Mouse (Mus musculus): ENCODE measurements around the gene Kcnc2. TPM values are rescaled to one million over a fixed set of nuclear protein-coding genes. Genes with fewer than 3 reads are reported as not detected.

Kcnc2 gene
- polyA plus RNA-seq, 1 experiment = 0.09 TPM

DNA sequence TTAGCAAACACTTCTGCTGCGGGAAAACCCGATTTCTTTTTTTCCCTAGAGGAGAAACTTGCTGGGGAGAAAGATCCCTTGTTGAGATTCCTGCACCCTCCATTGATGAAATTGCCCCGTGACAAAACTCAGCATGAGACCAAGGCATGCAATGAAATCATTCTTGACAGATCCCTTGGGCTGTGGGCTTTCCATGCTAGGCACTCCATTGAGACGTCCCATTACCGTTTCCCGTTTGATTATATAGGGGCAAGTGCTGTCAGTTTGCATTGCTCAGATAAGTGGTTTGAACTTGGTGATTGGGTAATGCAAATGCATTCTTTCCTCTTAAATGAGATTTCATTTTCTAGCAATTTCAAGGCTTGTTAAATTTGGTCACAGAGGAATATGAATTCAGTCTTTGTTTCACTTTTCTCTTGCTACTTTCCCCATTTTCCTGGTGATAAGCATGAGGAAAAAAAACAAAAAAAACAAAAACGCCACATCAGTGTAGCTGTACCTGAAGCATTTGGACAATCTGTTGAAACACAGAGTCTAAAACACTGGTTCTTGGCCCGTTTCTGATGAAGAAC lies 123.6 kb downstream of the Kcnc2 start:
- Histone ChIP-seq H3K36me3 (ENCODE audit: control insufficient read depth, insufficient read depth, low read length) (no peaks in the 10 kb centered on the region), H3K27ac (ENCODE audit: insufficient read depth, low read depth, low read length) (no peak overlapping the region), H3K4me3 (ENCODE audit: low read depth, low read length) (no peak overlapping the region), H3K4me1 (ENCODE audit: control insufficient read depth, insufficient read depth, insufficient read length, low read length) (no peaks in the 10 kb centered on the region), H3K27me3 (ENCODE audit: control insufficient read depth, insufficient read depth, low read length) (no peaks in the 10 kb centered on the region)
- TF ChIP-seq CTCF (IDR thresholded peaks at IDR 0.05; ENCODE audit: extremely low read depth, insufficient read length, insufficient replicate concordance, low read depth, low read length) = no peak
- no peak for TF ChIP-seq POLR2A (IDR thresholded peaks at IDR 0.05; ENCODE audit: low read depth, low read length)
- WGBS = 67% methylated on average over 8 of the region's 8 CpGs

DNA sequence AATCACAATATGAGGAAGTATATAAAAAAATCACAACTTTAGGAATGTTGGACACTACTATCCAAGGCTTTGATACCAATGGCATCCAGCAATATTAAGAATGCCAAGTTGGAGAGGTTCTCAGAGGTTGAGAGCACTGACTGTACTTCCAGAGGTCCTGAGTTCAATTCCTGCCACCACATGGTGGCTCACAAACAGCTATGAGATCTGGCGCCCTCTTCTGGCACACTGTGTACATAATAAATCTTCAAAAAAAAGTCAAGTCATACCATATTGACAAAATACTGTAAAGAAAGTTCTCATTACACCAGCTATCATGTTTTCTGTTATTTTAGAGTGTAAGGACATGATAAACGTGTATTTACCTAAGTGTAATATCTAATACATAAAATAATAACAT lies 126.3 kb downstream of the Kcnc2 start:
- H3K4me1 ChIP-seq (ENCODE audit: control insufficient read depth, insufficient read depth, insufficient read length, low read length) = no peaks in the 10 kb centered on the region
- TF ChIP-seq CTCF (IDR thresholded peaks at IDR 0.05; ENCODE audit: extremely low read depth, insufficient read length, insufficient replicate concordance, low read depth, low read length) (no peak), POLR2A (IDR thresholded peaks at IDR 0.05; ENCODE audit: low read depth, low read length) (no peak)
- WGBS = 30% methylated on average over 2 of the region's 2 CpGs
- H3K27me3 ChIP-seq (ENCODE audit: control insufficient read depth, insufficient read depth, low read length) = no peaks in the 10 kb centered on the region
- no peak overlapping the region for H3K27ac ChIP-seq (ENCODE audit: insufficient read depth, low read depth, low read length)
- H3K4me3 ChIP-seq (ENCODE audit: low read depth, low read length) = no peak overlapping the region
- no peaks in the 10 kb centered on the region for H3K36me3 ChIP-seq (ENCODE audit: control insufficient read depth, insufficient read depth, low read length)

- H3K4me1 ChIP-seq (ENCODE audit: control insufficient read depth, insufficient read depth, insufficient read length, low read length) = no peaks in the 10 kb centered on the region
- no peak overlapping the region for H3K27ac ChIP-seq (ENCODE audit: insufficient read depth, low read depth, low read length)
- H3K36me3 ChIP-seq (ENCODE audit: control insufficient read depth, insufficient read depth, low read length) = no peaks in the 10 kb centered on the region
- TF ChIP-seq CTCF (IDR thresholded peaks at IDR 0.05; ENCODE audit: extremely low read depth, insufficient read length, insufficient replicate concordance, low read depth, low read length) (no peak), POLR2A (IDR thresholded peaks at IDR 0.05; ENCODE audit: low read depth, low read length) (no peak)
- no peak overlapping the region for H3K4me3 ChIP-seq (ENCODE audit: low read depth, low read length)
- no peaks in the 10 kb centered on the region for H3K27me3 ChIP-seq (ENCODE audit: control insufficient read depth, insufficient read depth, low read length)
- 74% methylated on average over 9 of the region's 9 CpGs for WGBS
These were observed 129.9 kb downstream of the Kcnc2 start for GRCm38 (mm10) chr10:112400591-112401404.

GRCm38 (mm10) chr10:112409525-112409924 lies 138.6 kb downstream of the Kcnc2 start:
- Histone ChIP-seq H3K27me3 (ENCODE audit: control insufficient read depth, insufficient read depth, low read length) (no peaks in the 10 kb centered on the region), H3K36me3 (ENCODE audit: control insufficient read depth, insufficient read depth, low read length) (no peaks in the 10 kb centered on the region), H3K27ac (ENCODE audit: insufficient read depth, low read depth, low read length) (no peak overlapping the region), H3K4me3 (ENCODE audit: low read depth, low read length) (no peak overlapping the region), H3K4me1 (ENCODE audit: control insufficient read depth, insufficient read depth, insufficient read length, low read length) (no peaks in the 10 kb centered on the region)
- TF ChIP-seq CTCF (IDR thresholded peaks at IDR 0.05; ENCODE audit: extremely low read depth, insufficient read length, insufficient replicate concordance, low read depth, low read length) (no peak), POLR2A (IDR thresholded peaks at IDR 0.05; ENCODE audit: low read depth, low read length) (no peak)
- 56% methylated on average over 2 of the region's 2 CpGs for WGBS

DNA sequence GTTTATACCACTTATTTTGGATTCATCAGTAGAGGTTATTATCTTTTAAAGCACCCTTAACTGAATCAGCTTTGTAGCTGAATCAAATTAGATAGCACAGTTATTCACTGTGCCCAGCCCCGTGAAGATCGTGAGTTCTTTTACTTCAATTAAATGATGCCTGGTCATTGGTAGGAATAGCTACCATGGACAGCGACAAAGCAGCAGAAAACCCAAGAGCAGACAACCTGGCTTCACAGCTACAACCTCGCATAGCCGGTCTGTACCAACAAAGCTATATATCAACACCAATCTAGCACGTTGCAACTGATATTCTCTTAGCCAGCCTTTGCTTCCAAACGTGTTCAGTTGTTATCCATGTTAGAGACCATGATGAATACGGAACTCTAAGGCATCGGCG lies 152.4 kb downstream of the Kcnc2 start:
- WGBS = 44% methylated on average over 10 of the region's 10 CpGs
- Histone ChIP-seq H3K4me3 (ENCODE audit: low read depth, low read length) (no peak overlapping the region), H3K27me3 (ENCODE audit: control insufficient read depth, insufficient read depth, low read length) (no peaks in the 10 kb centered on the region), H3K27ac (ENCODE audit: insufficient read depth, low read depth, low read length) (no peak overlapping the region), H3K4me1 (ENCODE audit: control insufficient read depth, insufficient read depth, insufficient read length, low read length) (no peaks in the 10 kb centered on the region), H3K36me3 (ENCODE audit: control insufficient read depth, insufficient read depth, low read length) (no peaks in the 10 kb centered on the region)
- TF ChIP-seq CTCF (IDR thresholded peaks at IDR 0.05; ENCODE audit: extremely low read depth, insufficient read length, insufficient replicate concordance, low read depth, low read length) = no peak

- no peaks in the 10 kb centered on the region for H3K27me3 ChIP-seq (ENCODE audit: control insufficient read depth, insufficient read depth, low read length)
- 74% methylated on average over 2 of the region's 2 CpGs for WGBS
- no peaks in the 10 kb centered on the region for H3K36me3 ChIP-seq (ENCODE audit: control insufficient read depth, insufficient read depth, low read length)
- H3K27ac ChIP-seq (ENCODE audit: insufficient read depth, low read depth, low read length) = no peak overlapping the region
- TF ChIP-seq CTCF (IDR thresholded peaks at IDR 0.05; ENCODE audit: extremely low read depth, insufficient read length, insufficient replicate concordance, low read depth, low read length) (no peak), POLR2A (IDR thresholded peaks at IDR 0.05; ENCODE audit: low read depth, low read length) (no peak)
- H3K4me3 ChIP-seq (ENCODE audit: low read depth, low read length) = no peak overlapping the region
- no peaks in the 10 kb centered on the region for H3K4me1 ChIP-seq (ENCODE audit: control insufficient read depth, insufficient read depth, insufficient read length, low read length)
These were observed 166.0 kb downstream of the Kcnc2 start for GRCm38 (mm10) chr10:112436950-112437349.

DNA sequence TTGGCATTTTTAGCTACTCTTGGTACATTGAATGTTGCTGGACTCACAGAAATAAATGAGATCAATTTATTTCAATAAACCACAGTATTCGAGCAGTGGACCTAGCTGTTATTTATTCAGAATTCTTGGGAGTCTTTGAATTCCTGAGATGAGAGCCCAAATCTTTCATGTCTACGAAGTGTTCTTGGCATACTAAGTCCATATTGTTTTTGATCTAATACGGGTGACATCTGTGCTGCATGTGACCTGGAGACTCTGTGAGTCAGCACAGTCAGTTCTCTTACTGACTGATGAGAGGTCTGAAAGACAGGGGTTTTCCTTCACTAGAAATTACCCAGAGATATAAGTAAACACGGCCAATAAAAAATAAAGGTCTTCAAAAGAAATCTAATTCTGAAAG lies 173.7 kb downstream of the Kcnc2 start:
- no peak overlapping the region for H3K4me3 ChIP-seq (ENCODE audit: low read depth, low read length)
- no peak for TF ChIP-seq POLR2A (IDR thresholded peaks at IDR 0.05; ENCODE audit: low read depth, low read length)
- no peak for TF ChIP-seq CTCF (IDR thresholded peaks at IDR 0.05; ENCODE audit: extremely low read depth, insufficient read length, insufficient replicate concordance, low read depth, low read length)
- no peaks in the 10 kb centered on the region for H3K36me3 ChIP-seq (ENCODE audit: control insufficient read depth, insufficient read depth, low read length)
- no peak overlapping the region for H3K27ac ChIP-seq (ENCODE audit: insufficient read depth, low read depth, low read length)
- H3K4me1 ChIP-seq (ENCODE audit: control insufficient read depth, insufficient read depth, insufficient read length, low read length) = no peaks in the 10 kb centered on the region
- WGBS = 65% methylated on average over 4 of the region's 4 CpGs
- H3K27me3 ChIP-seq (ENCODE audit: control insufficient read depth, insufficient read depth, low read length) = no peaks in the 10 kb centered on the region

Data from small intestine, adult 2 months (tissue).